ENCODE assay signal across 29 mouse cellular contexts in the genomic region with DNA sequence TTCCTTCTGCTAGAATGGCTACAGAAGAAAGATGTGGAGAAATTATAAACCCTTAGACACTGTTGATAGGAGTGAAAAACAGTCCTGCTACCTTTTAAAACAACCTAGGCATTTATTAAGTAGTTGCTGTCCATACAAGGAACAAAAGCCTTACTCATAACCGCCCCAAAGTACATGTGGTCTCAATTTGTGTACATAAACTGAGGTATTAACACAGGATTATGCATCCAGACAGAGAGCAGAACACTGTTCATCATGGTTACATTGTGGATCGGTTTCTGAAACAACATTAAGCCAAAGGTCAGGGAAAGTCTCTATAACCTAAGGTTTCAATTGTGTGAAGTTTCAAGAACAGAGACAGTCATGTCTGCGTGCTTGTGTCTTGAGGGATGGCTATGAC. TPM values are rescaled to one million over a fixed set of nuclear protein-coding genes. Genes with fewer than 3 reads are reported as not detected.
DNase-seq lines count a peak whose midpoint lies in the region; ATAC-seq and TF ChIP-seq lines count a peak whose summit lies in the region.
"Had no signal": no experiment of that assay in that cellular context is flagged by ENCODE, and none has a peak within 500 bp of the region (broad histone marks: within the 10 kb centered on the region; RNA-seq: fewer than 3 reads in every experiment).

No protein-coding gene starts in this region.

- no peak overlapping the region for H3K4me2 ChIP-seq in liver, embryonic 16.5 days (ENCODE audit: low read depth, low read length)
- H3K4me2 ChIP-seq in liver, embryonic 12.5 days = no peak overlapping the region
- H3K4me2 ChIP-seq in midbrain, embryonic 15.5 days = no peak overlapping the region
- H3K4me2 ChIP-seq: forebrain, embryonic 12.5 days; heart, embryonic 15.5 days; lung, embryonic 15.5 days; midbrain, embryonic 11.5 days; neural tube, embryonic 12.5 days had no signal

- H3K36me3 ChIP-seq in liver, embryonic 16.5 days (ENCODE audit: control insufficient read depth, insufficient read depth) = no peaks in the 10 kb centered on the region
- H3K36me3 ChIP-seq in liver, embryonic 12.5 days = no peaks in the 10 kb centered on the region
- H3K36me3 ChIP-seq in macrophage (ENCODE audit: inconsistent target) = no peaks in the 10 kb centered on the region
- H3K36me3 ChIP-seq in midbrain, embryonic 15.5 days (replicated peaks) = no peaks in the 10 kb centered on the region
- H3K36me3 ChIP-seq: forebrain, embryonic 12.5 days; heart, embryonic 15.5 days; lung, embryonic 15.5 days; neural tube, embryonic 12.5 days had no signal

- DNase-seq in spleen, postnatal 36 days (ENCODE audit: low spot score in 2 of 2) = no peak
- DNase-seq in adrenal gland, postnatal 14 days = no peak
- DNase-seq: adrenal gland, adult 2 months; cerebellum, adult 11 months; cerebellum, adult 9-11 months; forebrain, postnatal 0 days; gastrocnemius, postnatal 10 days; kidney, adult 8-10 months; right cerebral cortex, adult 18-20 months; spleen, adult 18-20 months; thymus, adult 2 months had no signal

- H3K9ac ChIP-seq in liver, embryonic 16.5 days (ENCODE audit: low read depth, low read length) = no peak overlapping the region
- H3K9ac ChIP-seq in liver, embryonic 12.5 days = no peak overlapping the region
- no peak overlapping the region for H3K9ac ChIP-seq in midbrain, embryonic 15.5 days
- H3K9ac ChIP-seq: forebrain, embryonic 12.5 days; forebrain, postnatal 0 days; heart, embryonic 15.5 days; liver, embryonic 14.5 days; lung, embryonic 15.5 days; neural tube, embryonic 12.5 days had no signal

- no peak overlapping the region for H3K4me3 ChIP-seq in liver, embryonic 16.5 days (ENCODE audit: low read depth, low read length)
- H3K4me3 ChIP-seq in liver, embryonic 12.5 days = no peak overlapping the region
- H3K4me3 ChIP-seq in bone marrow macrophage, adult 2 months (ENCODE audit: insufficient read depth, low read length) = no peak overlapping the region
- peak overlapping the region; percentile 16; the same call in 1 of the 2 replicates for H3K4me3 ChIP-seq in macrophage (ENCODE audit: inconsistent target)
- no peak overlapping the region for H3K4me3 ChIP-seq in midbrain, embryonic 15.5 days
- H3K4me3 ChIP-seq: forebrain, embryonic 12.5 days; heart, embryonic 15.5 days; lung, embryonic 15.5 days; myocyte; neural tube, embryonic 12.5 days had no signal

- 67% methylated on average over 3 of the region's 3 CpGs for WGBS in liver, embryonic 16.5 days (ENCODE audit: insufficient replicate concordance)
- 81% methylated on average over 3 of the region's 3 CpGs for WGBS in liver, embryonic 12.5 days (ENCODE audit: insufficient replicate concordance)
- 72% methylated on average over 3 of the region's 3 CpGs for WGBS in macrophage (ENCODE audit: missing documents)
- WGBS in midbrain, embryonic 15.5 days = 86% methylated on average over 3 of the region's 3 CpGs

- H3K79me2 ChIP-seq in macrophage (ENCODE audit: inconsistent target) = peaks cover 96% of the 10 kb centered on the region

- TF ChIP-seq POLR2A in bone marrow macrophage, adult 2 months (IDR thresholded peaks at IDR 0.05; ENCODE audit: borderline replicate concordance, low read depth, low read length) = no peak

- no peaks in the 10 kb centered on the region for H3K27me3 ChIP-seq in liver, embryonic 16.5 days (ENCODE audit: control insufficient read depth, insufficient read depth, low read depth, low read length)
- no peaks in the 10 kb centered on the region for H3K27me3 ChIP-seq in liver, embryonic 12.5 days (replicated peaks)
- no peaks in the 10 kb centered on the region for H3K27me3 ChIP-seq in midbrain, embryonic 15.5 days (replicated peaks)
- H3K27me3 ChIP-seq: forebrain, embryonic 12.5 days; heart, embryonic 15.5 days; lung, embryonic 15.5 days; neural tube, embryonic 12.5 days had no signal

- no peak for ATAC-seq in liver, embryonic 16.5 days (ENCODE audit: low read depth)
- ATAC-seq in liver, embryonic 12.5 days = no peak
- 0 out of 2 replicates have a peak, but pooled peaks have one; percentile 11 for ATAC-seq in granulocyte monocyte progenitor cell, adult 5-6 weeks (replicated peaks; ENCODE audit: poor library complexity, severe bottlenecking)
- no peak for ATAC-seq in midbrain, embryonic 15.5 days (replicated peaks)
- ATAC-seq: activated CD4-positive, CD25-positive, alpha-beta regulatory T cell, adult 4 months; CD4-positive, CD25-positive, alpha-beta regulatory T cell, adult 4 months; forebrain, postnatal 0 days; hindbrain, embryonic 16.5 days; intestine, embryonic 16.5 days had no signal

- peak overlapping the region; percentile 56; the same call in 1 of the 2 replicates for H3K27ac ChIP-seq in liver, embryonic 16.5 days (ENCODE audit: low read length)
- H3K27ac ChIP-seq in liver, embryonic 12.5 days = no peak overlapping the region
- peak overlapping the region; percentile 95 for H3K27ac ChIP-seq in bone marrow macrophage, adult 2 months (ENCODE audit: insufficient read depth, low read depth, low read length)
- H3K27ac ChIP-seq in macrophage = peak overlapping the region; percentile 85
- H3K27ac ChIP-seq in midbrain, embryonic 15.5 days = no peak overlapping the region
- H3K27ac ChIP-seq: forebrain, embryonic 12.5 days; heart, embryonic 15.5 days; kidney, postnatal 0 days; liver, embryonic 14.5 days; lung, embryonic 15.5 days; neural tube, embryonic 12.5 days had no signal

- no peak for TF ChIP-seq CTCF in bone marrow macrophage, adult 2 months (IDR thresholded peaks at IDR 0.05; ENCODE audit: low read depth, low read length)

- H3K4me1 ChIP-seq in liver, embryonic 16.5 days (ENCODE audit: control insufficient read depth, low read depth, low read length) = peaks cover 12% of the 10 kb centered on the region
- H3K4me1 ChIP-seq in liver, embryonic 12.5 days = peaks cover 56% of the 10 kb centered on the region
- peaks cover 57% of the 10 kb centered on the region for H3K4me1 ChIP-seq in bone marrow macrophage, adult 2 months (ENCODE audit: control insufficient read depth, insufficient read depth, low read length)
- no peaks in the 10 kb centered on the region; the same call in 1 of the 2 replicates for H3K4me1 ChIP-seq in midbrain, embryonic 15.5 days
- H3K4me1 ChIP-seq: lung, embryonic 15.5 days; neural tube, embryonic 12.5 days had no signal

- H3K9me3 ChIP-seq in liver, embryonic 16.5 days (replicated peaks; ENCODE audit: control insufficient read depth, low read length) = no peaks in the 10 kb centered on the region
- no peaks in the 10 kb centered on the region for H3K9me3 ChIP-seq in liver, embryonic 12.5 days (replicated peaks)
- no peaks in the 10 kb centered on the region for H3K9me3 ChIP-seq in midbrain, embryonic 15.5 days
- H3K9me3 ChIP-seq: forebrain, embryonic 12.5 days; heart, embryonic 15.5 days; lung, embryonic 15.5 days; neural tube, embryonic 12.5 days had no signal

RNA-seq across cellular contexts. Expression of gene Maea, which starts 17.7 kb away (rescaled TPM):
- 46.2 and 49.6 TPM in 2 replicates for polyA plus RNA-seq in liver, embryonic 16.5 days (2015; fragmentation: Nextera tagmentation; extraction: Ambion mirVana)
- 64.2 and 67.7 TPM in 2 replicates for polyA plus RNA-seq in liver, embryonic 12.5 days (2016; fragmentation: Nextera tagmentation; extraction: Ambion mirVana)
- polyA plus RNA-seq in bone marrow macrophage, adult 2 months (2012; ENCODE audit: insufficient read depth, insufficient read length, missing spikeins) = 65.9 and 72.7 TPM in 2 replicates
- total RNA-seq in granulocyte monocyte progenitor cell, adult 5-6 weeks (2014; fragmentation: Nextera tagmentation) = 46.0 and 68.6 TPM in 2 replicates
- total RNA-seq in granulocyte monocyte progenitor cell, adult 5-6 weeks (2017) = 204 and 205 TPM in 2 replicates
- 10 to 100 TPM; 15.4 to 82.3 (median 55.9) TPM for total RNA-seq in macrophage (2018; cell fraction: chromatin; rRNA removed)
- 100 to 1,000 TPM in 2 of 26 experiments, 10 to 100 TPM in 24; 61.0 to 101 (median 85.4) TPM for total RNA-seq in macrophage (2018; cell fraction: cytosol; rRNA removed)
- total RNA-seq in macrophage (2018; cell fraction: nucleus; rRNA removed) = 10 to 100 TPM; 22.2 to 77.4 (median 56.0) TPM
- polyA plus RNA-seq in macrophage (2018) = 70.4 to 83.3 TPM (median 82.3 TPM) in 3 replicates
- 88.2 and 94.6 TPM in 2 replicates for total RNA-seq in adrenal gland, postnatal 14 days (2021)
- 138 and 139 TPM in 2 replicates for polyA plus RNA-seq in midbrain, embryonic 15.5 days (2015; fragmentation: Nextera tagmentation; extraction: Ambion mirVana)

RNA-seq across cellular contexts. Expression of gene Uvssa, which starts 25.3 kb away (rescaled TPM):
- polyA plus RNA-seq in liver, embryonic 16.5 days (2015; fragmentation: Nextera tagmentation; extraction: Ambion mirVana) = 3.0 and 3.1 TPM in 2 replicates
- 3.5 and 3.6 TPM in 2 replicates for polyA plus RNA-seq in liver, embryonic 12.5 days (2016; fragmentation: Nextera tagmentation; extraction: Ambion mirVana)
- polyA plus RNA-seq in bone marrow macrophage, adult 2 months (2012; ENCODE audit: insufficient read depth, insufficient read length, missing spikeins) = 13.0 and 15.9 TPM in 2 replicates
- total RNA-seq in granulocyte monocyte progenitor cell, adult 5-6 weeks (2014; fragmentation: Nextera tagmentation) = 7.0 and 9.5 TPM in 2 replicates
- total RNA-seq in granulocyte monocyte progenitor cell, adult 5-6 weeks (2017) = 5.8 and 6.6 TPM in 2 replicates
- 10 to 100 TPM in 24 of 26 experiments, 1 to 10 TPM in 2; 6.3 to 72.1 (median 52.0) TPM for total RNA-seq in macrophage (2018; cell fraction: chromatin; rRNA removed)
- 1 to 10 TPM; 2.2 to 6.3 (median 4.0) TPM for total RNA-seq in macrophage (2018; cell fraction: cytosol; rRNA removed)
- total RNA-seq in macrophage (2018; cell fraction: nucleus; rRNA removed) = 10 to 100 TPM in 22 of 26 experiments, 1 to 10 TPM in 4; 6.2 to 44.3 (median 24.5) TPM
- 2.9 to 6.2 TPM (median 6.0 TPM) in 3 replicates for polyA plus RNA-seq in macrophage (2018)
- total RNA-seq in adrenal gland, postnatal 14 days (2021) = 8.0 and 9.4 TPM in 2 replicates
- 9.0 and 9.7 TPM in 2 replicates for polyA plus RNA-seq in midbrain, embryonic 15.5 days (2015; fragmentation: Nextera tagmentation; extraction: Ambion mirVana)

Comparison
In these comparisons a context has a peak if more than half of its experiments do, and no peak if none do; other contexts are left out.
1. H3K27ac ChIP-seq: peak in liver, embryonic 16.5 days (single experiment), bone marrow macrophage, adult 2 months (single experiment) and macrophage (single experiment); none in liver, embryonic 12.5 days (single experiment) and midbrain, embryonic 15.5 days (single experiment).